Mouse (Mus musculus) MEL (cell line): ENCODE measurements at regions not wholly inside any gene's neighbourhood (a gene's known extent, or its start where the extent isn't known, plus 50 kb on each side); places are given as distances from the start of the nearest gene placed in this dataset.

Experiments
- DNase-seq: peaks from one replicate; pipeline ENCODE4 v3.0.0; 2011; ENCODE audit warnings: low read depth, low spot score
- H3K27ac ChIP-seq: 2 replicates; pipeline ENCODE4 v1.5.1; 2012; ENCODE audit warnings: low read depth, mild to moderate bottlenecking, control low read depth, low read length, moderate library complexity; ENCODE audit not compliant: control insufficient read depth
- H3K27me3 ChIP-seq, 2 experiments: fragments of 150-350 bp in 1 of 2; sonication (generic) in 1 of 2; 2 replicates each; pipeline ENCODE4 v1.6.1; 2012; ENCODE audit warnings: low read length in 2 of 2, mild to moderate bottlenecking in 2 of 2, improper control_type of control experiment in 1 of 2, moderate library complexity in 1 of 2; ENCODE audit not compliant: insufficient read depth in 2 of 2, control insufficient read depth in 1 of 2
- H3K36me3 ChIP-seq, 2 experiments: 2 replicates each; pipeline ENCODE4 v1.6.1; 2012 to 2014; ENCODE audit warnings: low read length in 2 of 2, improper control_type of control experiment in 1 of 2, inconsistent platforms in 1 of 2, mild to moderate bottlenecking in 1 of 2; ENCODE audit not compliant: insufficient read depth in 2 of 2, control insufficient read depth in 1 of 2
- H3K4me1 ChIP-seq, 2 experiments: fragments of 150-350 bp in 1 of 2; sonication (generic) in 1 of 2; 2 replicates each; pipeline ENCODE4 v1.6.1; 2012; ENCODE audit warnings: low read length in 2 of 2, improper control_type of control experiment in 1 of 2, mild to moderate bottlenecking in 1 of 2; ENCODE audit not compliant: insufficient read depth in 2 of 2, control insufficient read depth in 1 of 2
- H3K4me3 ChIP-seq, 2 experiments: fragments of 150-350 bp in 1 of 2; sonication (generic) in 1 of 2; 2 replicates each; pipeline ENCODE4 v1.5.1; 2012; ENCODE audit warnings: low read depth in 2 of 2, low read length in 2 of 2, mild to moderate bottlenecking in 2 of 2, moderate library complexity in 2 of 2, control low read depth in 1 of 2, improper control_type of control experiment in 1 of 2; ENCODE audit not compliant: control insufficient read depth in 1 of 2, insufficient read depth in 1 of 2
- H3K79me2 ChIP-seq: 2 replicates; pipeline ENCODE4 v1.6.1; 2012; ENCODE audit warnings: mild to moderate bottlenecking, low read length, moderate library complexity; ENCODE audit not compliant: control insufficient read depth, poor library complexity, insufficient read depth
- H3K9ac ChIP-seq: 2 replicates; pipeline ENCODE4 v1.6.1; 2012; ENCODE audit warnings: low read depth, mild to moderate bottlenecking, control low read depth, low read length, moderate library complexity; ENCODE audit not compliant: control insufficient read depth, poor library complexity, severe bottlenecking
- H3K9me3 ChIP-seq: fragments of 150-350 bp; sonication (generic); replicated peaks from 2 replicates; pipeline ENCODE4 v1.6.1; 2012; ENCODE audit warnings: mild to moderate bottlenecking, low read length, improper control_type of control experiment, moderate library complexity; ENCODE audit not compliant: insufficient read depth
- CHD1 ChIP-seq: IDR thresholded peaks from 2 replicates; pipeline ENCODE4 v1.6.1; 2012; ENCODE audit warnings: low read depth, mild to moderate bottlenecking, inconsistent platforms, low read length, improper control_type of control experiment
- CHD2 ChIP-seq: IDR thresholded peaks from 2 replicates; pipeline ENCODE4 v1.6.1; 2011; ENCODE audit warnings: low read length, improper control_type of control experiment
- CTCF ChIP-seq, 3 experiments: IDR thresholded peaks in 2 of 3; conservative IDR thresholded peaks in 1 of 3; 2 replicates each; pipeline ENCODE4 v1.5.1; 2011 to 2012; ENCODE audit warnings: low read length in 3 of 3, low read depth in 2 of 3, mild to moderate bottlenecking in 2 of 3, improper control_type of control experiment in 1 of 3, inconsistent platforms in 1 of 3, mixed read lengths in 1 of 3, moderate library complexity in 1 of 3; ENCODE audit not compliant: control insufficient read depth in 1 of 3, insufficient read depth in 1 of 3, poor library complexity in 1 of 3, severe bottlenecking in 1 of 3
- E2F4 ChIP-seq: IDR thresholded peaks from 2 replicates; pipeline ENCODE4 v1.6.1; 2011; ENCODE audit warnings: low read depth, low read length, improper control_type of control experiment, borderline replicate concordance
- ELF1 ChIP-seq: IDR thresholded peaks from 2 replicates; pipeline ENCODE4 v1.6.1; 2014; ENCODE audit warnings: low read depth, mild to moderate bottlenecking, inconsistent platforms, low read length, improper control_type of control experiment, moderate library complexity
- EP300 ChIP-seq, 2 experiments: IDR thresholded peaks; 2 replicates each; pipeline ENCODE4 v1.6.1; 2011; ENCODE audit warnings: improper control_type of control experiment in 2 of 2, low read length in 2 of 2, low read depth in 1 of 2, mild to moderate bottlenecking in 1 of 2
- ETS1 ChIP-seq: IDR thresholded peaks from 2 replicates; pipeline ENCODE4 v1.6.1; 2012; ENCODE audit warnings: low read depth, mild to moderate bottlenecking, inconsistent platforms, low read length, improper control_type of control experiment, moderate library complexity
- JUND ChIP-seq: IDR thresholded peaks from 2 replicates; pipeline ENCODE4 v1.6.1; 2011; ENCODE audit warnings: low read depth, mild to moderate bottlenecking, improper control_type of control experiment, low read length
- KAT2A ChIP-seq: conservative IDR thresholded peaks from 2 replicates; pipeline ENCODE4 v1.6.1; 2012; ENCODE audit warnings: low read depth, low read length, improper control_type of control experiment, inconsistent platforms
- MAFK ChIP-seq: IDR thresholded peaks from 2 replicates; pipeline ENCODE4 v1.6.1; 2011; ENCODE audit warnings: low read depth, mild to moderate bottlenecking, low read length, improper control_type of control experiment, borderline replicate concordance
- MEF2A ChIP-seq: IDR thresholded peaks from 2 replicates; pipeline ENCODE4 v1.6.1; 2014; ENCODE audit warnings: low read depth, mild to moderate bottlenecking, inconsistent platforms, low read length, improper control_type of control experiment; ENCODE audit not compliant: poor library complexity, insufficient replicate concordance, severe bottlenecking; ENCODE audit errors: extremely low read depth
- MYB ChIP-seq: IDR thresholded peaks from 2 replicates; pipeline ENCODE4 v1.6.1; 2011; ENCODE audit warnings: mild to moderate bottlenecking, low read depth, low read length, improper control_type of control experiment
- NELFE ChIP-seq: IDR thresholded peaks from 2 replicates; pipeline ENCODE4 v1.6.1; 2011; ENCODE audit warnings: low read depth, low read length, improper control_type of control experiment
- POLR2A ChIP-seq, 2 experiments: IDR thresholded peaks; 2 replicates each; pipeline ENCODE4 v1.6.1; 2011 to 2012; ENCODE audit warnings: low read length in 2 of 2, mild to moderate bottlenecking in 2 of 2, control low read depth in 1 of 2, improper control_type of control experiment in 1 of 2, low read depth in 1 of 2, moderate library complexity in 1 of 2; ENCODE audit not compliant: control insufficient read depth in 1 of 2, insufficient read depth in 1 of 2, poor library complexity in 1 of 2
- POLR2AphosphoS2 ChIP-seq: IDR thresholded peaks from 2 replicates; pipeline ENCODE4 v1.6.1; 2011; ENCODE audit warnings: low read length, improper control_type of control experiment
- POLR2AphosphoS5 ChIP-seq: IDR thresholded peaks from 2 replicates; pipeline ENCODE4 v1.6.1; 2012; ENCODE audit warnings: low read depth, borderline replicate concordance, mild to moderate bottlenecking, inconsistent platforms, low read length, moderate library complexity, mixed read lengths
- SIN3A ChIP-seq: IDR thresholded peaks from 2 replicates; pipeline ENCODE4 v1.6.1; 2012; ENCODE audit warnings: low read length, improper control_type of control experiment, inconsistent platforms
- SMC3 ChIP-seq: IDR thresholded peaks from 2 replicates; pipeline ENCODE4 v1.6.1; 2011; ENCODE audit warnings: low read depth, low read length, improper control_type of control experiment
- TAL1 ChIP-seq: IDR thresholded peaks from 2 replicates; pipeline ENCODE4 v1.6.1; 2012; ENCODE audit warnings: mild to moderate bottlenecking, inconsistent platforms, low read length, moderate library complexity, mixed read lengths
- TBP ChIP-seq: IDR thresholded peaks from 2 replicates; pipeline ENCODE4 v1.8.0; 2011; ENCODE audit warnings: low read depth, low read length, improper control_type of control experiment
- TCF12 ChIP-seq: IDR thresholded peaks from 2 replicates; pipeline ENCODE4 v1.6.1; 2014; ENCODE audit warnings: low read depth, mild to moderate bottlenecking, inconsistent platforms, low read length, improper control_type of control experiment, moderate library complexity
- UBTF ChIP-seq: IDR thresholded peaks from 2 replicates; pipeline ENCODE4 v1.6.1; 2012; ENCODE audit warnings: low read depth, mild to moderate bottlenecking, inconsistent platforms, low read length, improper control_type of control experiment, moderate library complexity, borderline replicate concordance; ENCODE audit not compliant: insufficient read depth
- USF1 ChIP-seq: IDR thresholded peaks from 2 replicates; pipeline ENCODE4 v1.6.1; 2014; ENCODE audit warnings: low read depth, mild to moderate bottlenecking, inconsistent platforms, low read length, improper control_type of control experiment, moderate library complexity
- ZC3H11A ChIP-seq: IDR thresholded peaks from 2 replicates; pipeline ENCODE4 v1.6.1; 2012; ENCODE audit warnings: low read depth, mild to moderate bottlenecking, inconsistent platforms, low read length, improper control_type of control experiment
- ZMIZ1 ChIP-seq: IDR thresholded peaks from 2 replicates; pipeline ENCODE4 v1.6.1; 2012; ENCODE audit warnings: low read depth, mild to moderate bottlenecking, inconsistent platforms, low read length, improper control_type of control experiment, moderate library complexity
- ZNF384 ChIP-seq: IDR thresholded peaks from 2 replicates; pipeline ENCODE4 v1.6.1; 2012; ENCODE audit warnings: low read depth, mild to moderate bottlenecking, inconsistent platforms, low read length, improper control_type of control experiment

DNA sequence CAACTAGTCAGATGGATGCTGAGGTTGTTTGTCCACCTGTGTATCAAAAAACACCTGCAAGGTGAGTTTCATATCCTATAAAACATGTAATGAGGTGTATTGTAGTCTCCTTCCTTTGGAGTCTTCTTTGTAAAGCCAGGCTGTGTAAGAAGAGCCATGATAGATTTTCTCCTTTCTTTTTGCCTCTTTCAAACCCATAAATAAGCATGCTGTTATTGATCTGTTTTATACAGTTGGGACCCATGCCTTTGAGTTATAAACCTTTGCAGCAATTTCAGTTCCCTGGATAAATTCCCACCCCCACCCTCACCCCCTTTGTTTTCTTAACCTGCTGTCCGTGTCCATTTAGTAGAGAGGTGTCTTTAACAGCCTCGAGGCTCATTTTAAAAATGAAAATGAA, 131.0 kb upstream of the Rgs17 start:
- H3K27ac ChIP-seq: no peak overlapping the region
- H3K27me3 ChIP-seq: no peaks in the 10 kb centered on the region
- no peak for DNase-seq
- H3K4me1 ChIP-seq: no peaks in the 10 kb centered on the region
- H3K9ac ChIP-seq: no peak overlapping the region
- H3K9me3 ChIP-seq: no peaks in the 10 kb centered on the region
- no peaks in the 10 kb centered on the region for H3K36me3 ChIP-seq
- H3K4me3 ChIP-seq: no peak overlapping the region
- TF ChIP-seq KAT2A (no peak), TAL1 (no peak), TCF12 (no peak), ELF1 (no peak), EP300 (IDR thresholded peaks at IDR 0.05; ENCODE audit: low read depth in 1 of 2, low read length in 2 of 2) (no peak), SMC3 (no peak), CHD2 (no peak), UBTF (no peak), USF1 (no peak), POLR2A (IDR thresholded peaks at IDR 0.05; ENCODE audit: control insufficient read depth in 1 of 2, insufficient read depth in 1 of 2, low read depth in 1 of 2, low read length in 2 of 2, poor library complexity in 1 of 2) (no peak), E2F4 (no peak), JUND (no peak), SIN3A (no peak), POLR2AphosphoS2 (no peak)
- no peaks in the 10 kb centered on the region for H3K79me2 ChIP-seq

GRCm38 (mm10) chr10:6043358-6043757, 121.2 kb upstream of the Rgs17 start:
- no peaks in the 10 kb centered on the region for H3K4me1 ChIP-seq
- no peak overlapping the region for H3K4me3 ChIP-seq
- no peaks in the 10 kb centered on the region for H3K36me3 ChIP-seq
- H3K9ac ChIP-seq: no peak overlapping the region
- H3K9me3 ChIP-seq: no peaks in the 10 kb centered on the region
- H3K27ac ChIP-seq: no peak overlapping the region
- DNase-seq: no peak
- no peaks in the 10 kb centered on the region for H3K27me3 ChIP-seq
- no peak for TF ChIP-seq NELFE
- no peak for TF ChIP-seq POLR2A (IDR thresholded peaks at IDR 0.05; ENCODE audit: control insufficient read depth in 1 of 2, insufficient read depth in 1 of 2, low read depth in 1 of 2, low read length in 2 of 2, poor library complexity in 1 of 2)
- TF ChIP-seq CHD1: no peak
- H3K79me2 ChIP-seq: no peaks in the 10 kb centered on the region

DNA sequence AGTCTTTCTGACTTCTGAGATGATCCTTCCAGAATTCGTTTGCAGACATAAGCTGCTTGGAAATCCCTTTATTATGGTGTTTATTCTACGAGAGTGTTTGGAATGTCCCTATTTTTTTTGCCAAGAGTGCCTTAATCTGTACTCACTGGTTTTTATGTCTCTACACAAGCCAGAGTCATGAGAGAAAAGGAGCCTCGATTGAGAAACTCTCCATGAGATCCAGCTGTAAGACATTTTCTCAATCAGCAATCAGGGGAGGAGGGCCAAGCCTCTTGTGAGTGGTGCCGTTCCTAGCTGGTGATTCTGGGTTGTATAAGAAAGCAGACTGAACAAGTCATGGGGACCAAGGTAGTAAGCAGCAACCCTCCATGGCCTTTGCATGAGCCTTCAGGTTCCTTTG, 117.6 kb upstream of the Rgs17 start:
- Histone ChIP-seq H3K4me3 (no peak overlapping the region), H3K79me2 (no peaks in the 10 kb centered on the region), H3K4me1 (no peaks in the 10 kb centered on the region), H3K9me3 (no peaks in the 10 kb centered on the region), H3K27ac (no peak overlapping the region), H3K9ac (no peak overlapping the region), H3K36me3 (no peaks in the 10 kb centered on the region), H3K27me3 (no peaks in the 10 kb centered on the region)
- DNase-seq: no peak
- TF ChIP-seq KAT2A: no peak
- TF ChIP-seq MYB: no peak
- TF ChIP-seq ZNF384: no peak
- no peak for TF ChIP-seq TAL1
- TF ChIP-seq ETS1: no peak
- TF ChIP-seq POLR2A (IDR thresholded peaks at IDR 0.05; ENCODE audit: control insufficient read depth in 1 of 2, insufficient read depth in 1 of 2, low read depth in 1 of 2, low read length in 2 of 2, poor library complexity in 1 of 2): no peak
- TF ChIP-seq MEF2A: no peak
- no peak for TF ChIP-seq CHD2
- TF ChIP-seq TCF12: no peak
- TF ChIP-seq MAFK: no peak
- no peak for TF ChIP-seq ZMIZ1
- no peak for TF ChIP-seq POLR2AphosphoS5
- TF ChIP-seq SIN3A: no peak
- TF ChIP-seq NELFE: no peak
- no peak for TF ChIP-seq CTCF (IDR thresholded peaks at IDR 0.05 in 2 of 3, conservative IDR thresholded peaks at IDR 0.05 in 1 of 3; ENCODE audit: control insufficient read depth in 1 of 3, insufficient read depth in 1 of 3, low read depth in 2 of 3, low read length in 3 of 3, poor library complexity in 1 of 3, severe bottlenecking in 1 of 3)
- no peak for TF ChIP-seq TBP
- no peak for TF ChIP-seq ZC3H11A
